Mouse (Mus musculus) megakaryocyte, embryonic 14.5 days (primary cell): ENCODE data around the gene Ubr4. TPM values are rescaled to one million over a fixed set of nuclear protein-coding genes. Genes with fewer than 3 reads are reported as not detected.

Source experiments
- H3K27me3 ChIP-seq: replicated peaks from 2 replicates; pipeline ENCODE3; 2012; ENCODE audit warnings: inconsistent platforms
- H3K36me3 ChIP-seq: replicated peaks from 2 replicates; pipeline ENCODE3; 2012; ENCODE audit warnings: low read length, inconsistent platforms, mixed read lengths
- H3K4me1 ChIP-seq: 2 replicates; pipeline ENCODE4 v1.6.1; 2012; ENCODE audit warnings: inconsistent platforms
- H3K4me3 ChIP-seq: replicated peaks from 2 replicates; pipeline ENCODE3; 2012; ENCODE audit warnings: moderate library complexity, mild to moderate bottlenecking, inconsistent platforms
- H3K9me3 ChIP-seq: 2 replicates; pipeline ENCODE4 v1.6.1; 2012; ENCODE audit warnings: inconsistent platforms
- FLI1 ChIP-seq: IDR thresholded peaks from 2 replicates; pipeline ENCODE4 v1.6.1; 2012; ENCODE audit warnings: low read length, inconsistent platforms, mixed read lengths
- GATA1 ChIP-seq: IDR thresholded peaks from 3 replicates; pipeline ENCODE4 v1.6.1; 2012; ENCODE audit warnings: mixed read lengths, low read length, inconsistent platforms, borderline replicate concordance
- polyA plus RNA-seq: library from polyadenylated mRNA; stranded (reverse); fragments of >175 nt; gene quantifications from 2 replicates; pipeline ENCODE4 v1.2.3, GENCODE M21; 2012; ENCODE audit warnings: low replicate concordance; ENCODE audit not compliant: insufficient read depth

Ubr4 gene
- polyA plus RNA-seq, 1 experiment = 69.3 TPM

DNA sequence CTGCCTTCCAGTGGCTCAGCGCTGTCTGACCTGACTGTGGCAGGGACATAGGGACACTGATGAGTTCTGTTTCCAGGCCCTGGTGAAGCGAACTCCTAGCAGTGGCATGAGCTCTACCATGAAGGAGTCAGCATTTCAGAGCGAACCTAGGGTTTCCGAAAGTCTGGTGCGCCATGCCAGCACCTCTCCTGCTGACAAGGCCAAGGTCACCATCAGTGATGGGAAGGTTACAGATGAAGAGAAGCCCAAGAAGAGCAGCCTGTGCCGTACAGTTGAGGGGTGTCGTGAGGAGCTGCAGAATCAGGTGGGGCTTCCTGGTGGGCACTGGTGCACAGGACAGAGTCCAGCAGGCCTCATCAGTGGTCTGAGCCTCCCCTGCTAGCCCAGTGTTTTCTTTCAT, 69.2 kb downstream of the Ubr4 start:
- Histone ChIP-seq H3K36me3 (peaks cover 99% of the 10 kb centered on the region), H3K4me3 (no peak overlapping the region), H3K4me1 (peaks cover 19% of the 10 kb centered on the region), H3K27me3 (no peaks in the 10 kb centered on the region), H3K9me3 (no peaks in the 10 kb centered on the region)
- TF ChIP-seq GATA1 (no peak), FLI1 (no peak)

DNA sequence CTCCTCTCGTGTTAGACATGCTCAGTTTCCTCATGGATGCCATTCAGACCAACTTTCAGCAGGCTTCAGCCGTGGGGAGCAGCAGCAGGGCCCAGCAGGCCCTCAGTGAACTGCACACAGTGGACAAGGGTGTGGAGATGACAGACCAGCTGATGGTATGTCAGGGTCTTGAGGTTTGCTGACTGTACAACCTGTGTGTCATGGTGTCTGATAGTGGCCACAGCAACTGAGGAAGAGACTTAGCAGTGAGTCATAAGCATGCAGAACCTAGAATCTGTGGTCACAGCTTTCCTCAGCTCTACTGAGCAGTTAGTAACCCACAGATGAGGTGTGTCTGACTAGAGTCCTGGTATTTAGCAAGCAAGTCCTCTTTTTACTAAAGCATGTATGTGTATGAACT, 70.0 kb downstream of the Ubr4 start:
- H3K4me3 ChIP-seq = no peak overlapping the region

DNA sequence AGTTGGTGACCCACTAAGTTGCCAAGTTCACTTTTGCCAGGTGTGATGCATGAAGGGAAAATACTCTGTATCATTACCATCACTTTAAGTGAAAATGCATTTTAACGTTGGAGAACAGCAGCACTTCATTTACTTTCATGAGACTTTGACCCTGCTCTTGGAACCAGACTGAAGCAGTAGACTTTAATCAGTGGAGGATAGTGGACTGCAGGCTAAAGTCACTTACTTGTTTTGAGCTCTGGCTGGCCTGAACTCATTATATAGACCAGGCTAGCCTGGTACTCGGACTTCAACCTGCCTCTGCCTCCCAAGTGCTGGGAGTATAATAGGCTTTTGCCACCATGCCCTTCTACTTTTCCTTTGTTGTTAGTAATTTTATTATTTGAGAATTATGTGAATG, 70.9 kb downstream of the Ubr4 start:
- H3K4me1 ChIP-seq = peaks cover 20% of the 10 kb centered on the region
- H3K27me3 ChIP-seq = no peaks in the 10 kb centered on the region
- H3K36me3 ChIP-seq = peaks cover 99% of the 10 kb centered on the region
- no peaks in the 10 kb centered on the region for H3K9me3 ChIP-seq
- H3K4me3 ChIP-seq = no peak overlapping the region
- TF ChIP-seq GATA1 = no peak
- no peak for TF ChIP-seq FLI1

More for the DNA sequence above, 70.0 kb downstream of the Ubr4 start:
- Histone ChIP-seq H3K9me3 (no peaks in the 10 kb centered on the region), H3K36me3 (peaks cover 99% of the 10 kb centered on the region), H3K4me1 (peaks cover 21% of the 10 kb centered on the region), H3K27me3 (no peaks in the 10 kb centered on the region)
- no peak for TF ChIP-seq GATA1
- no peak for TF ChIP-seq FLI1

DNA sequence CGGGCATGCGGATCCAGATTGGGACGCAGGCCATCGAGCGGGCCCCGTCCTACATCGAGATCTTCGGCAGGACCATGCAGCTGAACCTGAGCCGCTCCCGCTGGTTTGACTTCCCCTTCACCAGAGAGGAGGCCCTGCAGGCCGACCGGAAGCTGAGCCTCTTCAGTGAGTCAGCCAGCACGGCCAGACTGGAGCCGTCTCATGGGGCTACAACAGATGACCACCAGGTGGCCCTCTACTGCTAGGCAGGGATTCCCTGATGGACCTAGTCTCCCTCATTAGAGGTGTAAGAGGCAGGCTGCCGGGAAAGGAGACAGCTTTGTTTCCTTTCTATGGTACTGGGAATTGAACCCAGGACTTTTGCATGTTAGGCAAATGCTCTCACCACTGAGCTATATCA, 77.8 kb downstream of the Ubr4 start:
- no peak overlapping the region for H3K4me3 ChIP-seq
- peaks cover 100% of the 10 kb centered on the region for H3K36me3 ChIP-seq
- no peaks in the 10 kb centered on the region for H3K27me3 ChIP-seq
- H3K9me3 ChIP-seq = no peaks in the 10 kb centered on the region
- peaks cover 19% of the 10 kb centered on the region for H3K4me1 ChIP-seq
- TF ChIP-seq GATA1 (no peak), FLI1 (no peak)

DNA sequence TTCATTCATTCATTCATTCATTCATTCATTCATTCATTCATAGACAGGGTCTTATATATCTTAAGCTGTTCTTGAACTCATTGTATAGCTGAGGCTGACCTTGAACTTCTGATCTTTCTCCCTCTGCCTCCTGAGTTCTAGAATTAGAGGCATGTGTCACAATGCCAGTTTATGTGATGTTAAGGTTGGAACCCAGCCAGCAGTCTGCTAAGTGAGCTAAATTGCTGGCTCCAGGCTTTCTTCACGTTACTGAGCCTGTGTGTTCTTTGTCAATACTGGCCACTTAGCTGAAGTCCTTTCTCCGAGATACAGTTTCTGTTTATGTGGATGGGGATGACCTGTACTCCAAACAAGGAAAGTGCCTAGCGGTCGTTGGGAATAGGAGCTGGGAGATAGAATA, 78.5 kb downstream of the Ubr4 start:
- no peaks in the 10 kb centered on the region for H3K27me3 ChIP-seq

DNA sequence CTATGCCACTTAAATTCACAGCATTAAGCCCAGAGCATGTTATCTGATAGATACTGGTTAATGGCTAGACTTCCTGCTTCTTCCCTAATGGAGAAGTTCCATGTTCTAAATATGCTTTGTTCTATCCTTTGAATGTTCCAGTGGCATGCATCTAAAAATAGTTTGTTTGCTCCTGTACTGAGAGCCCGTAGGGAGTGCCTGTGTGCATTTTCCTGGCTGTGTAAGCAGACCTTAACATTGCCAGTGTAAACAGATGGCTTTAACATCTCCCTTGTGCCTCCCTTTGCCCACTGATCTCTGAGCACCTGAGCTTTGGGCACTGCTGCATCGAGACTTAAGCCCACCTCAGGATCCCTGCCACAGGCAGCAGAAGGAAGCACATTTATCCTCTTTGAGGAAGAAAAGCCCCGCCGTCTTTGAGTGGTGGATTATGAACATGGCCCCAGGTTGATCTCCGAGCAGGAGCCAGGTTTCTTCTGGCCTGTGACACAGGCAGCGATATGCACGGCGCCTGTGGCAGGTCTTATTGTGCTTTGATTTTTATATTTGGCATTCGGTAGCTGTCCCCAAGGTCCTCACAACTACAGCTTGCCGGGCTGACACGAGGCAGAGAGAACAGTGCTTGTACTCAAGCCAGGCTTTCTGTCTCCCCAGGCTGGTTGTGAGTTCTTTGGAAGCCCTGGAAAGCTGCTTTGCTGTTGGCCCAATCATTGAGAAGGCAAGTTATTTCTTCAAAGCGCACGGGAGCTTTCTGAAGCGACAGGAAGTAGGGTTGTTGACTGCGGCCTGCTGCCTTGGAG, 80.8 kb downstream of the Ubr4 start:
- H3K9me3 ChIP-seq = no peaks in the 10 kb centered on the region
- no peak for TF ChIP-seq FLI1
- no peak for TF ChIP-seq GATA1
- H3K4me3 ChIP-seq = no peak overlapping the region
- H3K36me3 ChIP-seq = peaks cover 100% of the 10 kb centered on the region
- H3K27me3 ChIP-seq = no peaks in the 10 kb centered on the region
- peaks cover 14% of the 10 kb centered on the region for H3K4me1 ChIP-seq

More for the DNA sequence above, 78.5 kb downstream of the Ubr4 start:
- Histone ChIP-seq H3K4me3 (no peak overlapping the region), H3K36me3 (peaks cover 100% of the 10 kb centered on the region), H3K4me1 (peaks cover 19% of the 10 kb centered on the region), H3K9me3 (no peaks in the 10 kb centered on the region)
- no peak for TF ChIP-seq FLI1
- TF ChIP-seq GATA1 = no peak

DNA sequence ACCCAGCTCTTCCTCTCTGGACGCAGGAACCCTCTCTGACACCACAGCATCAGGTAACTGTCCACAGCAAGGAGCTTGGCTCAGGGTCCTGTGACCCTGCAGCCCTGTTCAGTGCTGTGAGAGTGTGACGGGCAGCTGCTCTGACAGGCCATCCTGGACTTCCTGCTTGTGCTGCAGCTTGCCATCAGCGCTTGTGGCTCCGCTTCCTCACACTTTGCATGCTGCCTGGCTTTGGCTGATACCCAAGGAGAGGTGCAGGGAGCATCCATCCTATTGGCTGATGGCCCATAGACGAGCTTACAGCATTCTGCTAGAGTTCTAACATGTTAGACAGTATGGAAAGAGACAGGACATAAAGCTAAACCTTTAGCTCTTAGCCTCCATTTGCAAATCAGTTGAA, 88.8 kb downstream of the Ubr4 start:
- TF ChIP-seq GATA1 (no peak), FLI1 (no peak)

DNA sequence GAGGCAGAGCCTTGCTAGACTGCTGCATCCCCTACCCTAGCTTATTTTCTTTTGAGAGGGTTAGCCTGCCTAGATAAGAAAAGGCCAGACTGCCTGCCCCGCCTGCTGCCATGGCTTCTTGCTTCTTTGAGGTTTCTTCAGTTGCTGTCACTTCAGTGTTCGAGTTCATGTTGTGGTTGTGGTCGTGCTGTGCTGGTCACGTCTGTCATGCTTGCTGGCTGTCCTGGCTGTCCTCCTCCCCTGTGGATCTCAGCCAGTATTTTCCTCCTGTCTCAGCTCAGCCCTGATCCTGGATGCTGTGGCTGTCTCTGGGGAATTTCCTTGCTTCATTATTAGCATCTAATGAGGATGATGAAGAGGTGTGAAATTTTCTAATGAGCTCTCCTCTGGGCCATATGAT, 89.4 kb downstream of the Ubr4 start:
- H3K27me3 ChIP-seq = no peaks in the 10 kb centered on the region
- H3K36me3 ChIP-seq = peaks cover 100% of the 10 kb centered on the region
- peaks cover 6% of the 10 kb centered on the region; the same call in 1 of the 2 replicates for H3K4me1 ChIP-seq

More for the DNA sequence above, 88.8 kb downstream of the Ubr4 start:
- Histone ChIP-seq H3K36me3 (peaks cover 100% of the 10 kb centered on the region), H3K4me3 (no peak overlapping the region), H3K27me3 (no peaks in the 10 kb centered on the region), H3K9me3 (no peaks in the 10 kb centered on the region), H3K4me1 (peaks cover 6% of the 10 kb centered on the region; the same call in 1 of the 2 replicates)

DNA sequence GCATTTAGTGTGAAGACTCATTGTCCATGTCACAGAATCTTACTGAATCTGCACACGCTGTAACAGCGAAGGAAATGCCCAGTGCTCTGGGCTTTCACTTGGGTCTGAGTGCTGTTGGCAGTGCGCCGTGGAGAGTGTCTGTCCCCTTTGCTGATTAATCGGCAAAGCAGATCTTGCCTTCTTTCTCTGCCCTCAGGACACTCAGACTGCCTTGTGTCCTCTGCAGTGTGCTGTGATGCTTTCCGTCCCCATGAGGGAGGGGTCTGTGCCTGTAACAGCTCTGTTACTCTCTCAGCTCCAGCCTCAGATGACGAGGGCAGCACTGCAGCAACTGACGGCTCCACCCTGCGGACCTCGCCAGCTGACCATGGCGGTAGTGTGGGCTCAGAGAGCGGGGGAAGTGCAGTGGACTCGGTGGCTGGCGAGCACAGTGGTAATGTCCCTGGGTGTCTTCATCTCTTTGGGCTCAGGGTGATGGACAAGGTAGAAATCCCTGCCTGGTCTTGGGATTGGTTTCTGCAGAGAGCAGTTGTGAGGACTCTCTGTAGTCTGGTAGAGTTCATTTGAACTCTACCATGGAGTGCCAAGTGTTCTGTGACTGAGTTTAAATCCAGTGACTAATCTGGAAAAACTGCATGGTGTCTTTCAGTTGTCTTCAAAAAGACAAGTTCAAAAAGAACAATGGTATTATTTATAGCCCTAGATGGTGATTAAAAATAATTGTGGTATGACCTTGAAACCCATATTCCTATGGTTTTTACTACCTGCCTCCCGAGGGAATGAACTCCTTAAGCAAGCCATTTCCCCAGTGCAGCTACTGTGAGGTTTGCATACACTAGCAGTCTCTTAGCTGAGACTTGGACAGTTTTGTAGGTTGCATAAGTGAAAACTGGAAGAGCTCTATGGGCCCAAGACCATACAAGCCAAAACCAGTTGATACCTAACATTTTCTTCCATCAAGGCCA, 90.3 kb downstream of the Ubr4 start:
- H3K36me3 ChIP-seq = peaks cover 100% of the 10 kb centered on the region
- peaks cover 6% of the 10 kb centered on the region; the same call in 1 of the 2 replicates for H3K4me1 ChIP-seq
- no peaks in the 10 kb centered on the region for H3K27me3 ChIP-seq
- no peak overlapping the region for H3K4me3 ChIP-seq
- TF ChIP-seq FLI1 (no peak), GATA1 (no peak)
- no peaks in the 10 kb centered on the region for H3K9me3 ChIP-seq

More for the DNA sequence above, 89.4 kb downstream of the Ubr4 start:
- TF ChIP-seq GATA1 = no peak
- TF ChIP-seq FLI1 = no peak
- H3K4me3 ChIP-seq = peak overlapping the region; percentile 21
- no peaks in the 10 kb centered on the region for H3K9me3 ChIP-seq
